Mouse (Mus musculus) urinary bladder, postnatal 10 days (tissue): Measurements from ENCODE around the gene Dytn.
A peak's percentile ranks its signal among the peaks of the same experiment; 100 is the strongest.
"Not testable (repeated sequence)": the region's sequence is repeated elsewhere in the genome, so short reads cannot be mapped to it uniquely, and the experiment has no call there.

Source experiments
- DNase-seq: peaks from one replicate; pipeline ENCODE4 v3.0.0; 2022; ENCODE audit warnings: low spot score

Dytn gene

GRCm38 (mm10) chr1:63686827-63687226 lies at the start of gene Dytn:
Gene Dytn, minus strand, starts transcription at chr1:63686927.
- no peak for DNase-seq

GRCm38 (mm10) chr1:63730240-63730771 lies 43.6 kb upstream of the Dytn start, which contains the start of the genes Mdh1b and Fastkd2:
Gene Mdh1b, minus strand, starts transcription at chr1:63730318.
Gene Fastkd2, plus strand, starts transcription at chr1:63730614.
- DNase-seq: peak; percentile 48

DNA sequence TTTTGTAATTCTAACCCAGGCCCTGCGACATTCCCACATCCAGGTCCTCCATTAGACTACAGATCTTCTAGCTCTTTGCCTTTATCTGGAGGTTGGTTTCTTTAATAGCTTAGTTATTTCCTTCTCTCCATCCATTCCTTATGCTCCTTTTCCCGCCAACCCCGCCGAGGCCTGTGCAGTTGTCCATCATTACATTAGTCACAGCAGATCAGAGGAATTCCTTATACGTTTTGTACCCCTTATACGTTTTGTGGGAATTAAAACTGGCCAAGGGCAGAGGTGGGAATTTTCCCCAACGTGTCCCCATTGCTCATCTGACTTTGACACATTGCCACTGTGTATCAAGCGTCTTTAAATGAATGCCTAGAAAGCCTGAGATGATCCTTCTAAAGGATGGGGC lies 43.1 kb upstream of the Dytn start:
- no peak for DNase-seq

DNA sequence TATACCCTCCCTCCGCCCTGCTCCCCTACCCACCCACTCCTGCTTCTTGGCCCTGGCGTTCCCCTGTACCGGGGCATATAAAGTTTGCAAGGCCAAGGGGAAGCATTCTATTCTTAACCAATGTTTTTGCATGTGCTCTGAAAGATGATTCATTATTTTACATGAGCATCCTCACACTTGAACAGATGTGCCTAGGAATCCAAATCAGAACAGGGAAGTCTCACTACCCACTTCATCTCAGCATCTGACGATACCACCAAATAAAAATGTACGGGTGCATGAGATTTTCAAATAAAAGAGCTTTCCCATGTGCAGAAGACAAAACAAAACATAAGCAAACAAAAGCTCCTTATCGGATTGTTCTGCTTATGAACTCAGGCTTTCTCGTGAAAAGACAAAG lies 33.4 kb upstream of the Dytn start:
- DNase-seq: no peak

DNA sequence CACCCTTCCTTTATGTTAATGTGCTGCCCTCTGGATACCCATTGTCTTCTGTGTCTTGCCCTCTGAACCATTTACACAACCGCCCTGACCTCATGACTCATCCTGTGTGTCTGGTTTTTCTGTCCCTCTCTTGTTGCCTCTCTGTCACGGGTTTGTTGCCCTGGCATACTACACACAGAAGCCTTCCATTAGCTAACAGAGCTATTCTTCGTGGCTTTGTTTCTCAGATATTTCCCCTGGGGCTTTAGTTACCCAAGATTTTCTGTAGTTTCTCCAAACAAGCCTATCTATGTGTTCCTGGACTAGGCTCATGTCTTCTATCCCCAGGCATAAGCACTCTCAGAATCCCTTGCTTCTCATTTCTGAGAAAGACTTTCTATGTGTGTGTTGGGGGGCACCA lies 22.1 kb upstream of the Dytn start:
- no peak for DNase-seq

DNA sequence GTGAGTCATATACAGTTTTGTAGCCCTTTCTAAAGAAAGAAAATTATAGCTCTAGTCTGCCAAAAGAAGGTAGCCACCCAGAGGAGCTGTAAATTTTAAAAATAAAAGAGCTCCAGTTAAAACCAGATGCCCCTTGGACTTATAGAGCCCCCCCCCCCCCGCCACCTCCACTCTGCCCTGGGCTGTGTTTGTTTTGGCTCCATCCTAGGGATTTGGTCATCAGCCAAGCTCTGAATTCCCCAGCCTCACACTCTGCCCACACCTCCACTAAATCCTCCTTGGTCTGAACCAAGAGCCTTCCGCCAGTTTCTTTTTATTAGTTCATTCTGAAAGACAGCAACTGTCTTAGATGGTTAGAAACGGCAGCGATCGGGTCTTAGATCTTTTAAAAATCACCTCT lies 19.0 kb upstream of the Dytn start:
- DNase-seq: no peak

- DNase-seq: no peak
Observed at GRCm38 (mm10) chr1:63696861-63697260, 10.1 kb upstream of the Dytn start.

- no peak for DNase-seq
Observed at GRCm38 (mm10) chr1:63675975-63676374, 10.8 kb downstream of the Dytn start.

DNA sequence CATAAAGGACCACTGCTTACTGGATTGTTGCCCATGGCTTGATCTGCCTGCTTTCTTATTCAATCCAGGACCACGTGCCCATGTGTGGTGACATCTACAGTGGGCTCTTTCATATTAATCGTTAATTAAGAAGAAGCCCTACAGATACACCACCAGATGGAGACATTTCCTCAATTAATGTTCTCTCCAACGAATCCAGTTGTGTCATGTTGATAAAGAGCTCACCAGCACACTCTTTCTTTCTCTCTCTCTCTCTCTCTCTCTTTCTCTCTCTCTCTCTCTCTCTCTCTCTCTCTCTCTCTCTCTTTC lies 17.9 kb downstream of the Dytn start:
- DNase-seq: no peak

DNA sequence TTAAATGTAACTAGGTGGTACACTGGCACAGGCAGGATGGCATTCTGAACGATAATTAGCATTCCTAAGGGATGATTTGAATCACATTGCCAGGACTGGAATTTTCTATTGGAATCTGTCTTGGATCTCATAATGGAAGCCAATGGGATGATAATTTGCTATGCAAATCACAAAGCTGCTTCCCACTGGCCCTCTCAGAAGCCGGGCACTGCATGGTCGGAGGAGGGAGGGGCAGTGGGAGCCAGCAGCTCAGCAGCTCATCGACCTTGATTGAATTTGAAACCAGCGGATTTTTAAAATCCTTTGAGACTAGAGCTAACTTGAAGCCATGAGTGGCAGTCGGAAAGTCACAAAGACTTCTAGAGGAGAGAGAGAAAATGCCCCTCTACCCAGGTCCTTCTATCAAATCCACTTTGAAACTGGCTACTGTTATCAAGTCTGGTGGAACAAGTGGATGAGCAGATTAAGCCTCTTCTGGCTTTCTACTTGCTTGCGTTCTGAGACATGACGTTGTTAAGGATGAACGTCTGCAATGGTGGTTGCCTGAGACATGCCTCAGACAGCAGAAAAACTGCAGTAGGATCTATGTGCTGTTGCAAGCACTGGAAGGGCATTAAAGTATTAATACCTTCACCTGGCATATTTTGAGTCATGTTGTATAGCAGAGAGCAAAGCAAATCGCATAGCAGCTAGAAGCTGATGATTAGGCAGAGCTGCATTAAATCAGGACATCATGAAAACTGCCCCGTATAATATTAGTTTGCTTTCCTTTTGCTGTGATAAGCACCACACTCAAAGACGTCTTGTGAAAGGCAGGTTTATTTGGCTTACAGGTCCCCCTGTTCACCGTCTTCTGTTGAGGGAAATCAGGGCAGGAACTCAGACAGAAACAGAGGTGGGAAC lies 18.5 kb downstream of the Dytn start:
- DNase-seq: no peak

DNA sequence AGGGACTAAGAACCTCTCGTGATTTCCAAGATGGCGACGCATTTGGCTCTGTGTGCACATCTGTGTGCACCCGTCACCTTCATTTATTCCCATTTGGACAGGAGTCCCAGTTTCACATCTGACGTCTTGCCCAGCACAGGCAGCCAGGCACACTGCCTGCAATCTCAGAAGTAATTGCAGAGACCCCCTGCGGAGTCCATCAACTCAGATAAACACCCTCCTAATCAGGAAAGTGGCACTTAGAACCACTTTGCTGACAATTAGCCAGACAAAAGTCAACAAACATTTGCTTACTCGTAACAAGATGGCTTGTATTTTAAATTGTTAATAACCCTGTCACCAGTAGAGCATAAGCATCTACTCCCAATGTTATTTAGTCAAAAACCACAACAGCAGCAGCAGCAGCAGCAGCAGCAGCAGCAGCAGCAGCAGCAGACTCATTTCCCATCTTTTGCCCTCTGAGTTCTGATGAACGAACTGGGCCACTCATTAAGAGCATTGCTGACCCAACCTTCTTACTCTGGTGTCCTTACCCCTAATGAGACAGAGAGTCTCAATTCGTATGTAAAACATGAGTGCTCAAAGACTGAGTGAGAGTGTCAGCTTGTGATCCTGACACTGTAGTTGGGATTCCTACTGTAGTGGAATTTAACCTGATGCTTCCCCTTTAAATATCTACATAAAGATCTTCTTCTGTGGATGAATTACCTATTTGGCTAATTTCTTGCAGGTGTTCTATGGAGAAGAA lies 19.4 kb downstream of the Dytn start:
- no peak for DNase-seq

- no peak for DNase-seq
Observed at GRCm38 (mm10) chr1:63666089-63666488, 20.6 kb downstream of the Dytn start.

- DNase-seq: no peak
Observed at GRCm38 (mm10) chr1:63659591-63659990, 27.1 kb downstream of the Dytn start.

GRCm38 (mm10) chr1:63658016-63658415 lies 28.7 kb downstream of the Dytn start:
- DNase-seq: no peak

GRCm38 (mm10) chr1:63639921-63640320 lies 46.8 kb downstream of the Dytn start:
- DNase-seq: no peak

DNA sequence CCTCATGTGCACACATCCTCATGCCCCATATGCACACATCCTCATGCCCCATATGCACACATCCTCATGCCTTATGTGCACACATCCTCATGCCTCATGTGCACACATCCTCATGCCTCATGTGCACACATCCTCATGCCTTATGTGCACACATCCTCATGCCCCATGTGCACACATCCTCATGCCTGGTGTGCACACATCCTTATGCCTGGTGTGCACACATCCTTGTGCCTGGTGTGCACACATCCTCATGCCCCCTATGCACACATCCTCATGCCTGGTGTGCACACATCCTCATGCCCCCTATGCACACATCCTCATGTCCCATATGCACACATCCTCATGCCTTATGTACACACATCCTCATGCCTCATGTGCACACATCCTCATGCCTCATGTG lies 56.3 kb downstream of the Dytn start:
- not testable (repeated sequence) for DNase-seq

GRCm38 (mm10) chr1:63628211-63628610 lies 58.5 kb downstream of the Dytn start:
- no peak for DNase-seq

- no peak for DNase-seq
Observed at GRCm38 (mm10) chr1:63615668-63616067, 71.1 kb downstream of the Dytn start, which contains the start of gene Gm39653. Gene Gm39653, plus strand, starts transcription at chr1:63615968.

GRCm38 (mm10) chr1:63614594-63614993 lies 72.1 kb downstream of the Dytn start:
- DNase-seq: no peak

GRCm38 (mm10) chr1:63609613-63610012 lies 77.1 kb downstream of the Dytn start:
- no peak for DNase-seq

- no peak for DNase-seq
Observed at GRCm38 (mm10) chr1:63603870-63604500, 82.7 kb downstream of the Dytn start.

GRCm38 (mm10) chr1:63586869-63587268 lies 99.9 kb downstream of the Dytn start:
- DNase-seq: no peak
